Mouse (Mus musculus) megakaryocyte, embryonic 14.5 days (primary cell): ENCODE results near the gene Fut9.

Source experiments
- FLI1 ChIP-seq: IDR thresholded peaks from 2 replicates; pipeline ENCODE4 v1.6.1; 2012; ENCODE audit warnings: low read length, inconsistent platforms, mixed read lengths
- GATA1 ChIP-seq: IDR thresholded peaks from 3 replicates; pipeline ENCODE4 v1.6.1; 2012; ENCODE audit warnings: mixed read lengths, low read length, inconsistent platforms, borderline replicate concordance

DNA sequence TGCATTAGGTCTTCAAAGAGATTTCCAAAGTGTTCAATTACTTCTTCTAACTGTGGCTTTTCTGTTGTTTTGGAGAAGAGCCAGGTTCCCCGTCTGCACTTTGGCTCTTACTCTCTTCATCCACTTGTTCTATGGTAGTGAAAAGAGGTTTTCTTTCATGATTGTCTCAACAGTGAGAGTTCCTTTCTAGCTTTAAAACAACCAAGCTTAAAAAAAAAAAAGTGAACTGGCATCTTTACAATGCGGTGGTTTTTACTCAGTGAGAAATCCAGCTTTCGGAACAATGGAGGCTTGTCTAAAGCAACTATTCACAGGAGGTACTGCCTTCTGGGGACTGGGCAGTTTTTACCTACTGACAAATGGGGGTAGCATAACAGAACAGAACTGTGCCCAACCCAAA is 31.4 kb downstream of the Fut9 start:
- TF ChIP-seq GATA1 (no peak), FLI1 (no peak)
